Mouse (Mus musculus) cortical plate, adult 2 months (tissue): ENCODE data around the gene Zfp358.

Experiments
- CTCF ChIP-seq: fragments of 200-500 bp; IDR thresholded peaks from 2 replicates; pipeline ENCODE4 v1.5.1; 2011; ENCODE audit warnings: mild to moderate bottlenecking, control low read depth, low read length; ENCODE audit not compliant: insufficient read depth; ENCODE audit errors: extremely low read depth
- POLR2A ChIP-seq: fragments of 200-500 bp; IDR thresholded peaks from 2 replicates; pipeline ENCODE4 v1.6.1; 2011; ENCODE audit warnings: mild to moderate bottlenecking, low read length, control low read depth; ENCODE audit not compliant: insufficient read depth; ENCODE audit errors: extremely low read depth

DNA sequence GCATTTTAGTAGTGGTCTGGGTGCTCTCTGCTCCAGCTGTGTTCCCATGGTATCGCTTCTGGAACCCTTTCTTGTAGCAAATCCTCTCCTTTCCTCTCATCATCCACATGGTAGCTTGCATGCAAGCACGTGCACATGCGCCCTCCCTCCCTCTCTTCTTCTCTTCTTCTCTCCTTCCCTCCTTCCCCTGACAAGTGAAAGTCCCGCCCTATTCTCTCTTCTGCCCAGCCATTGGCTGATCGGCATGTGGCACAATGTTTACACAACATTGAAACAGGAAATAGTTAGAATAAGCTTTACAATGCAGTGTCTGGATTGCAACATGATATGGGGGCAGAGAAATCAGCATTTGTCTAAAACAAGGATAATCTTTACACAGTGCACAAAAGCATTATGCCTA is 11.3 kb upstream of the Zfp358 start:
- TF ChIP-seq POLR2A, result no peak
- no peak for TF ChIP-seq CTCF
